Mouse (Mus musculus): ENCODE measurements around the gene Draxin. TPM values are rescaled to one million over a fixed set of nuclear protein-coding genes. Genes with fewer than 3 reads are reported as not detected.
A peak's percentile ranks its signal among the peaks of the same experiment; 100 is the strongest.

The Draxin gene
- total and polyA plus RNA-seq, 3 experiments, result 0.08 to 0.17 TPM; not detected in 1

- TF ChIP-seq ZNF384 (IDR thresholded peaks at IDR 0.05; ENCODE audit: low read depth, low read length), result no peak
- peak; percentile 76 to 85 (median 77) for TF ChIP-seq CTCF (IDR thresholded peaks at IDR 0.05 in 2 of 3, conservative IDR thresholded peaks at IDR 0.05 in 1 of 3; ENCODE audit: control insufficient read depth in 1 of 3, insufficient read depth in 1 of 3, low read depth in 2 of 3, low read length in 3 of 3, poor library complexity in 1 of 3, severe bottlenecking in 1 of 3)
- TF ChIP-seq ZKSCAN1 (IDR thresholded peaks at IDR 0.05; ENCODE audit: low read depth, low read length), result no peak
- TF ChIP-seq NRF1 (IDR thresholded peaks at IDR 0.05; ENCODE audit: insufficient read depth, low read depth, low read length, poor library complexity, severe bottlenecking), result no peak
- no peak for TF ChIP-seq MEF2A (IDR thresholded peaks at IDR 0.05; ENCODE audit: extremely low read depth, insufficient replicate concordance, low read depth, low read length, poor library complexity, severe bottlenecking)
- no peak for TF ChIP-seq EP300 (IDR thresholded peaks at IDR 0.05; ENCODE audit: low read depth in 1 of 2, low read length in 2 of 2)
- TF ChIP-seq TBP (IDR thresholded peaks at IDR 0.05; ENCODE audit: low read depth, low read length), result no peak
- TF ChIP-seq USF2 (IDR thresholded peaks at IDR 0.05; ENCODE audit: borderline replicate concordance in 1 of 2, insufficient read depth in 1 of 2, low read depth in 1 of 2, low read length in 2 of 2), result no peak
- no peak for TF ChIP-seq TAL1 (IDR thresholded peaks at IDR 0.05; ENCODE audit: low read length)
- no peak for TF ChIP-seq SIN3A (IDR thresholded peaks at IDR 0.05; ENCODE audit: low read length)
Observed at GRCm38 (mm10) chr4:148114758-148115391, 15.6 kb downstream of the Draxin start (continued).

- Histone ChIP-seq H3K4me1 (ENCODE audit: control insufficient read depth in 1 of 2, insufficient read depth in 2 of 2, low read length in 2 of 2) (peaks cover 0 to 7% of the 10 kb centered on the region in 2 experiments; a peak in 1 of 4 replicates), H3K79me2 (ENCODE audit: control insufficient read depth, insufficient read depth, low read length, poor library complexity) (no peaks in the 10 kb centered on the region), H3K9me3 (replicated peaks; ENCODE audit: insufficient read depth, low read length) (no peaks in the 10 kb centered on the region), H3K4me3 (ENCODE audit: control insufficient read depth in 1 of 2, insufficient read depth in 1 of 2, low read depth in 2 of 2, low read length in 2 of 2) (no peak overlapping the region), H3K27me3 (ENCODE audit: control insufficient read depth in 1 of 2, insufficient read depth in 2 of 2, low read length in 2 of 2) (no peaks in the 10 kb centered on the region), H3K9ac (ENCODE audit: control insufficient read depth, low read depth, low read length, poor library complexity, severe bottlenecking) (no peak overlapping the region), H3K36me3 (ENCODE audit: control insufficient read depth in 1 of 2, insufficient read depth in 2 of 2, low read length in 2 of 2) (no peaks in the 10 kb centered on the region; a peak in 1 of 4 replicates), H3K27ac (ENCODE audit: control insufficient read depth, low read depth, low read length) (no peak overlapping the region)
- TF ChIP-seq POLR2AphosphoS2 (IDR thresholded peaks at IDR 0.05; ENCODE audit: low read length) (no peak), POLR2A (IDR thresholded peaks at IDR 0.05; ENCODE audit: control insufficient read depth in 1 of 2, insufficient read depth in 1 of 2, low read depth in 1 of 2, low read length in 2 of 2, poor library complexity in 1 of 2) (no peak), ZMIZ1 (IDR thresholded peaks at IDR 0.05; ENCODE audit: low read depth, low read length) (no peak), KAT2A (conservative IDR thresholded peaks at IDR 0.05; ENCODE audit: low read depth, low read length) (no peak), GABPA (IDR thresholded peaks at IDR 0.05; ENCODE audit: low read depth, low read length) (no peak), MXI1 (IDR thresholded peaks at IDR 0.05; ENCODE audit: low read depth, low read length) (no peak), SIN3A (IDR thresholded peaks at IDR 0.05; ENCODE audit: low read length) (no peak), NRF1 (IDR thresholded peaks at IDR 0.05; ENCODE audit: insufficient read depth, low read depth, low read length, poor library complexity, severe bottlenecking) (no peak), USF1 (IDR thresholded peaks at IDR 0.05; ENCODE audit: low read depth, low read length) (no peak), BHLHE40 (IDR thresholded peaks at IDR 0.05; ENCODE audit: borderline replicate concordance, low read depth, low read length) (no peak), JUND (IDR thresholded peaks at IDR 0.05; ENCODE audit: low read depth, low read length) (no peak), E2F4 (IDR thresholded peaks at IDR 0.05; ENCODE audit: borderline replicate concordance, low read depth, low read length) (no peak), TAL1 (IDR thresholded peaks at IDR 0.05; ENCODE audit: low read length) (no peak), TCF12 (IDR thresholded peaks at IDR 0.05; ENCODE audit: low read depth, low read length) (no peak), ZC3H11A (IDR thresholded peaks at IDR 0.05; ENCODE audit: low read depth, low read length) (no peak), GATA1 (IDR thresholded peaks at IDR 0.05; ENCODE audit: low read depth, low read length) (no peak), HCFC1 (IDR thresholded peaks at IDR 0.05; ENCODE audit: low read depth, low read length) (no peak)
- DNase-seq (ENCODE audit: low read depth, low spot score), result no peak
Observed at GRCm38 (mm10) chr4:148112519-148112918, 18.0 kb downstream of the Draxin start.
